Mouse (Mus musculus): ENCODE measurements around the gene Grk4. TPM values are rescaled to one million over a fixed set of nuclear protein-coding genes. Genes with fewer than 3 reads are reported as not detected.

Grk4 gene
- polyA plus RNA-seq, 1 experiment, result 42.0 TPM

GRCm38 (mm10) chr5:34791141-34791540 lies 131.0 kb downstream of the Grk4 start:
- Histone ChIP-seq H3K36me3 (ENCODE audit: control insufficient read depth, insufficient read depth, low read length) (peaks cover 2% of the 10 kb centered on the region; the same call in 1 of the 2 replicates), H3K27me3 (ENCODE audit: control insufficient read depth, insufficient read depth, low read length) (no peaks in the 10 kb centered on the region), H3K4me3 (ENCODE audit: control insufficient read depth, low read depth, low read length) (no peak overlapping the region), H3K27ac (ENCODE audit: control insufficient read depth, insufficient read depth, low read depth, low read length) (no peak overlapping the region), H3K4me1 (ENCODE audit: control insufficient read depth, insufficient read depth, low read length) (no peaks in the 10 kb centered on the region)
- TF ChIP-seq CTCF (IDR thresholded peaks at IDR 0.05; ENCODE audit: control insufficient read depth, insufficient read depth, insufficient replicate concordance, low read depth, low read length) (no peak), POLR2A (IDR thresholded peaks at IDR 0.05; ENCODE audit: control insufficient read depth, low read depth, low read length) (no peak)

- Histone ChIP-seq H3K36me3 (ENCODE audit: control insufficient read depth, insufficient read depth, low read length) (peaks cover 4% of the 10 kb centered on the region), H3K27ac (ENCODE audit: control insufficient read depth, insufficient read depth, low read depth, low read length) (no peak overlapping the region), H3K27me3 (ENCODE audit: control insufficient read depth, insufficient read depth, low read length) (no peaks in the 10 kb centered on the region), H3K4me3 (ENCODE audit: control insufficient read depth, low read depth, low read length) (no peak overlapping the region), H3K4me1 (ENCODE audit: control insufficient read depth, insufficient read depth, low read length) (no peaks in the 10 kb centered on the region)
- no peak for TF ChIP-seq CTCF (IDR thresholded peaks at IDR 0.05; ENCODE audit: control insufficient read depth, insufficient read depth, insufficient replicate concordance, low read depth, low read length)
- TF ChIP-seq POLR2A (IDR thresholded peaks at IDR 0.05; ENCODE audit: control insufficient read depth, low read depth, low read length), result no peak
Measured at GRCm38 (mm10) chr5:34800292-34800953, 140.2 kb downstream of the Grk4 start.

Other genes starting within 250 kb of the Grk4 start
- gene Tnip2, start 146.4 kb upstream of the Grk4 start, polyA plus RNA-seq (2012; rRNA removed), result 5.4 and 5.8 TPM in 2 replicates
- 4.9 and 5.0 TPM in 2 replicates for gene Sh3bp2, start 134.5 kb upstream of the Grk4 start, polyA plus RNA-seq (2012; rRNA removed)
- 31.5 and 40.8 TPM in 2 replicates for gene Add1, start 86.7 kb upstream of the Grk4 start, polyA plus RNA-seq (2012; rRNA removed)
- 23.5 and 27.6 TPM in 2 replicates for gene Mfsd10, start 23.2 kb upstream of the Grk4 start, polyA plus RNA-seq (2012; rRNA removed)
- gene Nop14, start 231 bp upstream of the Grk4 start, polyA plus RNA-seq (2012; rRNA removed), result 51.4 and 71.3 TPM in 2 replicates
- gene Htt, start 101.4 kb downstream of the Grk4 start, polyA plus RNA-seq (2012; rRNA removed), result 17.9 and 18.1 TPM in 2 replicates
- 4.0 and 4.1 TPM in 2 replicates for gene Msantd1, start 247.6 kb downstream of the Grk4 start, polyA plus RNA-seq (2012; rRNA removed)

Data from testis, adult 2 months (tissue).